Mouse (Mus musculus) testis, adult 10 weeks (tissue): ENCODE measurements around the gene Galntl6. TPM values are rescaled to one million over a fixed set of nuclear protein-coding genes. Genes with fewer than 3 reads are reported as not detected.

Source experiments
- polyA plus RNA-seq: library from polyadenylated mRNA; stranded (reverse); fragments of 350-450 nt; fragmentation: Illumina TruSeq; extraction: RNeasy Lipid Tissue Mini Kit (QIAGEN cat#74804); gene quantifications from one replicate; pipeline ENCODE4 v1.2.3, GENCODE M21; 2014; ENCODE audit warnings: low read depth, low replicate concordance

Gene Galntl6
- polyA plus RNA-seq: 179 TPM

DNA sequence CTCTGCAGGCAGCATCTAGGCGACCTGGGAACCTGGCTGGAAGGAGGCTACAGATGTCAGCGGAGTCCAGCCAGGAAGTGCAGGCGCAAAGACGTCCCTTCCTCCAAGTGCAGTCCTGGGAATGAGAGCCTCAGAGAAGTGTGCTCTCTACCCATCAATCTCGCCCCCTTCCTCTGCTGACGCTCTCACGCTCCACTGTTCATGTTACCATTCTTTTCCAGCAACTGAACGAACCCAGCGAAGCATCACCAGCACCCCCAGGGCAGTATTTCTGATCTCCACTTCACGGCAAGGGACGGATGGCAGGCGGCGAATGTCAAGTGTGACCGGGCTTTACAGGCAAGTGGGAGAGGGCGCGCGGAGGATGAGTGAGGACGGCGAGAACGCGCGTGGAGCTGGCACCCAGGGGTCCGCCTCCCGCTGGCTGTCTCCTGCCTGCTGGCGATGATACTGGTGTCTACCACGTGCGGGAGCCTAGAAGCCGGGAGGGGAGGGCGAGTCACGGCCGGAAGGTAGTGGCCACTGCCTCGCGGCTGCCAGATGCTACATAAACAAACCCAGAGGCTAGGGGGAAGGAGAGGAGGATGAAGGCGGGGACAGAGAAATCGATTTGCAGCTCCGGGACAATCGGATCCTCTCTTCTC, at the start of gene Galntl6:
Gene Galntl6, minus strand, starts transcription at position 445 of the 644 bp plus-strand sequence.

DNA sequence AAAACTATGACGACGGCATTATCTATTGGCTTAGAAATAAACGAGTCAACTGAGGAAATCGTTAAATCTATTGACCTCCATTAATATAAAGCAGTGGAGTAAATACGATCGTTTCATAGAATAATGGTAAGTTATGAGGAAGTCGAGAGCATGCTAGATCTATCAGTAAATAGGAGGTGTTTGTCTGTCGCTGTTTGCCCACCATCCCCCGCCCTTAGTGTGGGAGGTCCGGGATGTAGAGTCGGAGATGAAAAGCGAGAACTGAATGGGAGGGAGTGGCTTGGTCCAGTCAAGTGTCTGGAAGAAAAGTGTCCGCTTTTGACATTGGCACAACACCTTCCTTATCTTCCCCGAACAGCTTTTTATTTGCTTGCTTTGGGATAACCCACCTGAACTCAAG, 763 bp downstream of the Galntl6 start, which contains the start of gene BC030500:
Gene BC030500, plus strand, starts transcription at position 79 of the 400 bp plus-strand sequence.

Other genes with a start within 250 kb of the Galntl6 start
- gene BC030500, start 885 bp downstream of the Galntl6 start, polyA plus RNA-seq: not detected